Mouse (Mus musculus) kidney, postnatal 36 days (tissue): ENCODE measurements around the gene Igf2bp2.

Source experiments
- DNase-seq, 2 experiments: peaks; one replicate each; pipeline ENCODE4 v3.0.0; 2021 to 2022; ENCODE audit warnings: mixed read lengths in 2 of 2

Gene Igf2bp2

DNA sequence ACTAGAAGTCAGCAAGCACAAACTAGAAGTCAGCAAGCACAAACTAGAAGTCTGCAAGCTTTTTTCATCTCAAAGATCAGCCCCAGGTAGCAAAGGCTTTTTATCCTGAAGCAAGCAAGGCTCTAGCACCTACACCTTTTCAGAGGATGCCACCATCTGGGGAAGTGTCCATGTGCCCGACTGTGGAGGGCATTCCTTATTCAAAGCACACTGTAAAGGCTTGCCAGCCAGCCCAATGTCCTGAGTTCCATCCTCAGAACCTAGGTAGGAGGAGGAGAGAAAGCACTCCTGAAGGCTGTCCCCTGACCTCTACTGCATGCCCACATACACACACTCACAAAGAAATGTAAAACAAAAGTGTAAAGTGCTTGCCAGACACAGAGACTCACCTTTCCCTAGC, 16.0 kb downstream of the Igf2bp2 start:
- DNase-seq, result no peak

DNA sequence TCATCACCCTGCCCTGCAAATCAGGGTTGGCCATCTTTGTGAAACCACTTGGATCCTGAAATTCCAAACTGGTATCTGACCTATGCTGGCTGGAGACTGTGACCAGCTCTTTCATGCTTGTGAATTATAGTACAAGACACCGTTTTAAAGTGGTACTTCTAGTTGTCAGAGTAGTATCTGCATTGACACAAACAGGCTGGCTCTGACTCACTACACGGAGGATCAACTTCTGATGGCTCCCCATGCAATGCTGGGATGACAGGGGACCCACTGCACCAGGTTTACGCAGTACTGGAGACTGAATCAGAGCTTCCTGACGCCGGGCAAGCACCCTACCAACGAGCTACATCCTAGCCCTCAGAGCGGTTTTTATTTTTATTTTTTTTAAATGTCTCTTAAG, 17.0 kb downstream of the Igf2bp2 start:
- no peak for DNase-seq

DNA sequence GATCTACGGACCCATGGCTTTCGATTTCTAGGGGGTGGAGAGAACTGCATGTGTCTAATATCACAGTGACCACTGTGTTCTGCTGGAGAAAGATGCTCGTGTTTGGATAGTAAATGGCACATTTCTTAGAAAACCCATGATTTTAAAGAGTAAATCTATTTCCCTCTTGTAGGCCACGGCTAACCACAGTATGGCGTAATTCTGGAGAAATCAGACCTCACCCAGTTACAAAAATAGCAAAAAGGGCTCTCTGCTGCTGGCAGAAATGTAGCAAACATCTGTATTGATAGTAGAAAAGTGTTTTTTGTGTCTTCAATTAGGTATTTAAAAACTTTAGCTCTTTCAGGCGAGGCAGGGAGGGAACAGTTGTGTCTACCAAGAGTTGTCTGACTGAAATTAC, 18.6 kb downstream of the Igf2bp2 start:
- no peak for DNase-seq

DNA sequence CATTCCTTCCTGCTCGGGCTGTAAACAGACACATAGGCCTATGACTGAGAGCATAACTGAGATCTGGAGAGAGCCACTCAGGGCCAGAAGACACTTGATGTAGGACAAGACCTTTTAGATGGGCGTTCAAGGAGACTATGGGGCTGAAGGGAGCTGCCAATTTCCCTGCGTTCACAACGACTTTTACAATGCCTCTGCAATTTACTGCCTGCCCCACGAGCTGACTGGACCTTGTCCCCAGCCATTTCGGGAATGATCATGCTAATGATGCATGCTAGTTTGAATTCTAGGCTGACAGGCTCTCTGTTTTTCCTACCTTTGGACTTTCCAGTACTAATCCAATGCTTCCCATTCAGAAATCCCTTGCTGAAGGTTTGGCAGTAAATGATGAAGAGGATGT, 22.2 kb downstream of the Igf2bp2 start:
- peak; percentile 66 to 72 for DNase-seq

DNA sequence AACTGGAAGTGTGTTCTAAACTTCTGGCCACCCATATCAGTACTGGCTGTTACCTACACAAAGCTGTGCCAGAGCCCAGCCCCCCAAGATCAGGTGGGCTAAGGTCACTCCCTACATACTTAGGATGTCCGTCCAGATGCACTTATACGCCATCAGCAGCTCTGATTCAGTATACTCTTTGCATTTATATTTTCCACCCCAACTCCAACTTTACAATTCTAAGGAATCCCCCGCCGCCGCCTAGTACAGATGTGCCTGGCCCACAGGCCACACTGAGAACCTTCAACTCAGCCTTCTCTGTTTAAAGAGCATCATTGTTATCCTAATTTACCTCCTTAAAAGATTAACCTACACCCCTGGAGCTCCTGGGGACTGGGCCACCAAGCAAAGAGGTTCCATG, 23.3 kb downstream of the Igf2bp2 start:
- no peak for DNase-seq

DNA sequence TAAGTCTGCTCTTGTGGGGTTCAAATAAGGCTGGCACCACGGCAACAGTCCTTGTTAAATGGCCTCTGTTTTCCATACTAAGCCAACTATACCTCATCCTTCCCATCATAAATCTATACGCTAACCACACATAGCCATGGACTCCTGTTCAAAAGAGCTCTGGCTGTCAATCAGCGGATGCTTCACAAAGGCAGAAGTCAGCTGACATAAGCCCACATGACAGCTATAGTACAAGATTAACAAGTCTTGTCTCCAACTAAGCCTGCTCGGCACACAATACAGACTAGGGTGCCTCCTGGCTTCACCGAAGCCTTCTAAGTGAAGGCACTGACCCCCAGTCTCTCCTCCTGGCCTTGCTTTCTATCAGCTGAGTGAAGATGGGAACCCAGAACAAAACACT, 26.9 kb downstream of the Igf2bp2 start:
- peak in 1 of 2 experiments; percentile 17 for DNase-seq

DNA sequence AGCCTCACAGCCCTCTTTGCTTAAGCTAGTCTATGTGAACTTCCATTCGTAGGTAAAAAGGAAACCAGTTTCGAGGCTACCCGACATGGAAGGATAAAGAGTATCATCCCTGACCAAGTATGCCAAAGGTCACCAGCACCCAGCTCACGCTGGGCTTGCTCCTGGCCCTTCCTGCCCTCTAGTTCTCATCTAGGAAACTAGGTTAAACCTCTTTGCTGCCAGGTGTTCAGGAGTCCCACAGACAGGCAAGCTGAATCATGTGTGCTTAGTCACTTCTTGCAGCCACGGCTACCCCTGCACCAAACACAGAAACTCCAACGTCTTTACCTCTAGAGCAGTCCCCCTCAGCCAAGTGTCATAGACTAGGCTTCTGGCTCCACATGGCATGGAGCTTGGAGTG, 31.8 kb downstream of the Igf2bp2 start:
- DNase-seq, result peak; percentile 44 to 67

DNA sequence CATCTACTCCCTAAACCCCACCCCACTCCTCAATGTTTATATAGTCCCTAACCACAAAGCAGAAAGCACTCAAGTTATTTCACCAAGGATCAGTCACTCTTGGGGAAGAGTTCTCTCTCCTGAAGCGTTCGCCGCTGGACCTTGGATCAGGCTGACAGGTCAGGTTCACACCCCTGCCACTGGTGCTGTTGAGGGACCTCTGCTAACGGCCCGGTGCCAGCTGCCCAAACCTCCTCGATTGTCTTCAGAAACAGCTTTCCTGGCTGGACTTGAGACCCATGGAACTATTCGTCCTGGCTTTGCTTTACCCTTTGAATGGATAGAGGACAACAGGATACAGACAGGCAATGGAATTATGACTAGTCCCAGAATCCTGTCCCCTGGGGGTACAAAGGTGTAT, 33.6 kb downstream of the Igf2bp2 start:
- peak; percentile 62 to 76 for DNase-seq

DNA sequence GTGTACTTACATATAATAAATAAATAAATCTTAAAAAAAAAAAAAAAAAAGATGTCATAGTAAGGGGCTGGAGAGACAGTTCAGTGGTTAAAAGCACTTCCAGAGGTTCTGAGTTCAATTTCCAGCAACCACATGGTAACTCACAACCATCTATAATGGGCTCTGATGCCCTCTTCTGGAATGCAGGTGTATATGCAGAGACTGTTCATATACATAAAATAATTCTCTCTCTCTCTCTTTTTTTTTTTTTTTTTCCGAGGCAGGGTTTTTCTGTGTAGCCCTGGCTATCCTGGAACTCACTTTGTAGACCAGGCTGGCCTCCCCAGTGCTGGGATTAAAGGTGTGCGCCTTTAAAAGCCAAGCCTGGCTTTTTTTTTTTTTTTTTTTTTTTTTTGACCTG, 34.5 kb downstream of the Igf2bp2 start:
- DNase-seq, result no peak

DNA sequence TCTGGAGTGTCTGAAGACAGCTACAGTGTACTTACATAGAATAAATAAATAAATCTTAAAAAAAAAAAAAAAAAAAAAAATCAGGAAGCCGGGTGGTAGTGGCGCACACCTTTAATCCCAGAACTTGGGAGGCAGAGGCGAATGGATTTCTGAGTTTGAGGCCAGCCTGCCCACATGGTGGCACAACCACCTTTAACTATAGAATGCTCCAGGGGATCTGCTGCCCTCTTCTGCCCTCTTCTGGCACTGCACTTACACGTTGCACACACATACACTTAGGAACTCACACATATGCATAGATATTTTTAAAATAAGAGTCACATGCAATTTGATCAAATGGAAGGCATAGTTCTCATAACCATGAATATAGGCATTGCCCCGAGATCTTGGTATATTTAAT, 35.3 kb downstream of the Igf2bp2 start:
- no peak for DNase-seq

DNA sequence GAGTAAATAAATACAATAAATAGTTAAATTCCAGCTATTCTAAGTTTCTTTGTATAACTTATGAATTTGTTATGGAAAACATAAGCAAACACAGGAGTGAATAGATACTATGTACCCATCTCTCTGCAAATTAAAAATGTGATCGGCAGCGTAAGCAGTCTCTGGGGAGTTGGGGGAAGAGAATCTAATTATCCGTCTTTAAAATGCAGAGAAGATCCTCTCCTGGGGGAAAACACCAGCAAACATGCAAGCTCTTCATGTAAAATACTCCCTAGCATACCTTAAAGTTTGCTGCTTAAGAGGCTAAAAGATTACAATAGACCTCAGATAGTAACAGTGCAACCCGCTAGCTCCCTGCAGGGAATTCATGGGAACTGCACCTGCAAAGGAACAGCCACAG, 36.2 kb downstream of the Igf2bp2 start:
- DNase-seq, result no peak

DNA sequence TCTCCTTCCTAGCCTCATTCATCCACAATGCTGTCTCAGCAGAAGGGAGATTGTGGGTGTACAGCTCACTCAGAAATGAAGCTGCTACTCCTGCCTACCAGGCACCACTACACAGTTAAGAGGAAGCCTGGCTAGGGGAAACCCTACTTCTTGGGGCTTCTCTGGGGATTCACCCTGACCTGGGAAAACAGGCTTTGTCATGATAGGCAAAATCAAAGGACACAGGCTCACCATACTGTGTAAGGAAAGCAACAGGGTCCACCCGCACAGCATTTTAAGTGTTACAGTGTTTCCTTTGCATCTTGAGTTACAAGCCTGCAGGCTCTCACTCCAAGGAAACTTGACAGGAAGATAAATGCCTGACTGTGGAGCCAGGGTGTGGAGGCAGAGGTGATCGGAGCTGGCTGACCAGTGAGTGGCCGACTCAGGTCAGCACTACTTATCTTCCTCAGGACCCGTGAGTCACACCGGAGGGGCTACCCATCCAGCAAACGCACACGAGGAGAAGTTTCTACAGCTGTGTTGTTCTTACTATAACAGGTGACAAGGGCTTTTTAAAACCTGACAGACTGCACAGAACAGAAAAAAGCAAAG, 38.7 kb downstream of the Igf2bp2 start:
- no peak for DNase-seq

DNA sequence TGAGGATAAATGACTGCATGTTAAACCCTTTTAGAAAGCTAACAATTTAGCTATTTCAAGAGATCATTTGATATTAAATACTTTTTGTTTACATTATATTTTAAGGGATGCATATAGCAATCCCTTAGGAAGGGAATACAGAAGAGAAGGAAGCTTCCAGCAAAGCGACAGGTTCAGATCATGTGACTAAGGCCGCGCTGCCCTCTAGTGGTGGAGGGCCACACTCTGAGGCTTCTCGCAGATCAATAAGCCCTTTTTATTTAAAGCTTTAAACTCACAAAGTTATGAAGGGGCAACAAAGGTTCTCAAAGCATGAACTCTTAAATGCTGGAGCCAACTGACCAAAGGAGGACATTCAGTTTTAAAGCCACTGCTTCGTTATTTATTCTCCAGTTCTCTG, 39.4 kb downstream of the Igf2bp2 start:
- DNase-seq, result peak; percentile 62 to 90

DNA sequence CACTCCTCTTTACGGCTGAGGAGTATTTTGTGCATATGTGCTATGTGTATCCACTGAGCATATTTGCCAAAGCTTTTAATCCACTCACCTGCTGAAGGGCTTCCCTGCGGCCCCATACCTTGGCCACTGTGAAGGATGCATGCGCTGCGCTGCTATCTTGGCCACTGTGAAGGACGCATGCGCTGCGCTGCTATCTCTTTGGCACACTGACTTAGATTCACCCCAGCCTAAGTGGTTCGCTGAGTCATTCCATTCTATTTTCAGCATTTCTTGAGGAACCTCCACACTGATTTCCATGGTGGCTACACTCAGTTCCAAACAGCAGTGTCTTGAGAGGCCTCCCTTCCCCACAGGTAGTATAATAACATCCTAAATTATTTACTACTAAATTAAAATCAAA, 42.0 kb downstream of the Igf2bp2 start:
- DNase-seq, result no peak

DNA sequence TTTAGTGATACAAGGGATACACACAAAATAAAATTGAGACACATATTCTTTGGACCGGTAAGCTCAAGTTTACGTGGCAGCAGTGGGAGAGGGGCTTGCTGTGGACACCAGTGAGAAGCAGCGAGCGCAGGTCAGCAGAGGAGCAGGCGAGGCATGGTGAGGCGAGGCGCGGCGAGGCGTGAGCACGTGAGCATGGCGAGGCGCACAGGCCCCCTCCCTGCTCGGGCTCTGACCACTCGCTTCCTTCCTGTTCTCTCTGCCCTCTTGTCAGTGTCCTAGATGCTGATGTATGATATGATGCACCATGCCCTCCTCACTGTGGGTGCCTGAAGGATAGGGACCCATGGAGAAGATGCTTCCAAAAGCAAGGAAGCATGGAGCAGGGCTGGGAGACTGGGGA, 43.6 kb downstream of the Igf2bp2 start:
- peak; percentile 21 to 43 for DNase-seq

DNA sequence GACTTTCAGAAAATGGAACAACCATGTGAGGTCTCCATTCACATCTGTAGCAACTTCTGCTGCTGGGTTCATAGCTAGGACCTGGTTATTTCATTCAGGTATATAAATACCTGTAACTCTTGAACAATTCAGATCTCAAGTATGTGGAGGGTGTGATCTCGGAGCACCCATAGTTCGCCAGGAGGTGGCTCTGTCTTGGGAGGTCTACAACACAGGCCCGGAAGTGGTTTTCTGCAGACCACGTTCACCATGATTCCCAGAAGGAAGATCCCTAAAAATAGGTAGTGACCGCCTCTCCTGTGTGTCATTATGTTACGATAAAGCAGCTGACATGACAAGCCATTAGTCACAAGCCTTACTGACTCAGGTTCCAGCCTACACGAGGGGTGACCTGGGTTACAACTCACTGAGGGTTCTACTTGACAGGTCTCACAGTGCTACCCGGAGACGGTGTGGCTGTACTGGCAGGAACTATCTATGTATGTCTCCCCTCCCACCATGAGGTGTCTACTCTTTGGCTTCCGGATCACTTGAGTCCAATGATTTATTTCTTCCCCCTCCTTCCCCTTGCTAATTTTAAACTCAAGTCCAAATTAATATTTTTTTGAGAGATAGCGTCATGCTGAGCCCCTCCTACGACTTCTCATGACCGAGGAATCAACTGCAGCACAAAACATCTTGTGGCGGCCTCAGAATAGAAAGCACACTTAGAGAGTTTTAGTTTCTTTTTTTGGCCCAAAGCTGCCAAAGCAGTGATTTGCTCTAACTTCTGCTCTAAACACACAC, 44.2 kb downstream of the Igf2bp2 start:
- DNase-seq, result peak; percentile 30 to 73

DNA sequence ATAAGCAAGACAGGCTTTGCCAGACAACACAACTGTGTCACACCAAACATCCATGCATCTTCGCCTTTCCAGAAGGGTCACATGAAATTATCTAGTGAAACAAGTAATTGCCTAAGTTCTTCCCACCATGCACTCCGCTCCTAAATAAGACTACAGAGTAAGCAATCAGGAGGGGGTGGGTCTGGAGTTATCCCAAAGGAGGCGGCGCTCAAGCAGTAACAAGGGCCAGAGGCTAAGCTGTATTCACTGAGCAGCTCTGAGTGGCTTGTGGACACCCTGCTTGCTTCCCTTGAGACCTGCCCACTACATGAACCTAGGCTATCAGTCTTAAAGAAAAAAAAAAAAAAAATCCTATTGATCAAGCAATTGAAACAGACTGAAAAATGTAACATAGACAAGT, 44.9 kb downstream of the Igf2bp2 start:
- DNase-seq, result peak; percentile 43 to 48

DNA sequence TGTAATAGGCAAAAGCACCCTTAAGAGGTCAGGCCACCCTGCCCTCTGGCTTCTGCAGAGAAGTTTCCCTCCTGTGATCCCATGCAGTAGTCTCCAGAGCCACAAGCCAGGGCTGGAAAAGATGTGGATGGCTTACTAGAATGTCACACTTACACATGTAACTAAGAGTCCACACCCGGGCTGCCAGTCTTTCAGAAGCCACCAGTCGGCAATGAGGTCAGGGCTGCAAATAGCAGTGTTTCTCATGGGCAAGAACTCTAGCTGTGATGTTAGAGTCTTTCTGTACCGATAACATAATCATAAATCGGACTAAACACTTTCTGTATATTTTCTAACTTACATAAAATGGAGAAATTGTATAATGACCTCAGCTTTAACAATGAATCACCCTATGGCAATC, 46.4 kb downstream of the Igf2bp2 start:
- no peak for DNase-seq

DNA sequence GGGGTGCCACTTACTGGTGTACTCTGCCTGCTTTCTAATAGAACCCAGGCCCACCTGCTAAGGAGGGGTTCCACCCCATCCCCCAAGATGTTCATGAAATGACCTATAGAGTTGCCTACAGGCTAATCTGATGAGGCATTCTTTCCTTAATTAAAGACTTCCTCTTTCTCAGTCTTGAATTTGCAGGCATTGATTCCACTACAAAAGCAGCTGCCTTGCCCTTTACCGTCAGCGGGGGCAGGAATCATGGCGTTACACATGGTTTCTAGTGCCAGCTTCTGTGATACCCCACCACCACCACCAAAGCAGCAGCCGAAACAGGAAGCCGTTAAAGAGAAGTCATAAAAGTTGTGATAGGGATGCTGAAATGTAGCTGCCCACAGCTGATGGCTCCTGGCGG, 47.0 kb downstream of the Igf2bp2 start:
- DNase-seq, result no peak

DNA sequence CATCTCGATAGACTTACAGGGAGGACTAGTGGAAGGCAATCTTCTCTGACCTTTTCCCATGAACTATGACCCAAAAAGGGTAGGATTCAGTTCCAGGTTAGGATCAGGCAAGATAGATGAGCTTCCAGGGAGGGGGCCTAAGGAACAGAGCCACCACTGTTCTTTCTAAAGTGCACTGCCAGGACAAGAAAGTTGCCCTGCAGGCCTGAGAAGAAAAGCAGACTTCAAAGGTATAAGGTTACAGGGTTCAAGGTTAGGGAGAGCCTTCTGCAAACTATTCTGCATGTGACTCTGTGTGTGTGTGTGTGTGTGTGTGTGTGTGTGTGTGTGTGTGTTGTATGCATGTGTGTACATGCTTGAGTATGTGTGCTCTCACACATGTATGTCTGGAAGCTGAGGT, 53.1 kb downstream of the Igf2bp2 start:
- DNase-seq, result no peak

DNA sequence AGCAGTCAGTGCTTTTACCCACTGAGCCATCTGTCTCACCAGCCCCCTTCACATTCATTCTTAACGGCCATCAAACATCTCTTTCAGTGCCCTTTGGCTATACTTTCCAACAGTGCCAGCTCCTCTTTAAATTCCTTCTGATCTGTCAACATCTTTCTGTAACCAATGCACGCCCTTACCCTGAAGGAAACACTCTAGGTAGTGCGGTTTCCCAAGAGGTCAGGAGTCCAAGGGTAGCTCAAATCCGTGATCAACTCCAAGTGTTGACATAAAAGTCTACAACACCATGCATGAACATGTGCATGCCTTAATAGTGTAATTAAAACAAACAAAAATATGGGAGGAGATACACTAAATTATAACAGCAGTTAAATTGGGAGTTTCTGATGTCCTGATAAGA, 53.9 kb downstream of the Igf2bp2 start:
- no peak for DNase-seq

DNA sequence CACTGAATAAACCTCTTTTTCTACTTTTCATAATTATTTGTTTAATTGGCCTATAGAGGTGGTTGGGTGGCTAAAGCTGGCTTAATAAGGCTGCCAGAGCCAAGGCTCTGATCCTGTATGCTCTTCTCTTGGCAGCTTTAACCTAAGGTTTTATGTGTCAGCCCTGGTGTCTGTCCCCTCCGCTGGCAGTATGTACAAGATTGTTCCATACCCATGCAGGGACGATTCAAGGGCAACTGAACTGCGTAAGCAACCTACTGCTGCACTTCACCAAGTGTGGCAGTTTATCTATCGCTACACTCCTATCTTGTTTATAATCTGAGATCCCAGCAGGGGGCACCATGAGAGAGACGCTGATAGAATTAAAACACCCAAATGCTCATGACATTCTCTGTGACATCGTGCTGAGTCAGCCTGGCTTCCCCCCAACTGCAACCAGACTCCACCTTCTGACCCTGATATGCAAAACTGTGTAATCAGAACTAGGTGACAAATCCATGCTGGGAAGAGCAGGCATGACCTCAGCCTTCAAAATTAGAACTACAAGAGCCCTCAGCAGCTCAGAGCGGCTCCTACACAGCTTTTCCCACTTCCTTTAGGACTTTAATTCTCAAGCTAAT, 55.1 kb downstream of the Igf2bp2 start:
- DNase-seq, result peak; percentile 76 to 78

DNA sequence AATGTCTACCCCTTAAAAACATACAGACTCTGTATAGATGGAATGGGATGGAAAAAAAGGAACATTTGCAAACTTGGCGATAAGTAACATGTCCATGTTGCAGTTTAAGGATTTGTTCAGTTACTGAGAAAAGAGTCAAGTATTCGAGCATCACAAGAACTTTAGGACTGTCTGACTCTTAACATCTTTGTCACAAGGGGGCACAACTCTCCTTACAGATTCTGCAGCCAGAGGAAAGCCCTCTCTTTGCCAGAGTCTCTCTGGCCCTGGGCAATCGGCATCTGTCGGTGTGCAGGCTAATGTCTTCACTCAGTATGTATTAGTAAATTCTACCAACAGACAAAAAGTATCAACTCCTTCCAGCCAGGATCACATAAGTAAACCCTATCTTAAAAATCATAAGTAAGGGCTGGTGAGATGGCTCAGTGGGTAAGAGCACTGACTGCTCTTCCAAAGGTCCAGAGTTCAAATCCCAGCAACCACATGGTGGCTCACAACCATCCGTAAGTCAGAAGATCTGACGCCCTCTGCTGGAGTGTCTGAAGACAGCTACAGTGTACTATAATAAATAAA, 57.0 kb downstream of the Igf2bp2 start:
- DNase-seq, result no peak

DNA sequence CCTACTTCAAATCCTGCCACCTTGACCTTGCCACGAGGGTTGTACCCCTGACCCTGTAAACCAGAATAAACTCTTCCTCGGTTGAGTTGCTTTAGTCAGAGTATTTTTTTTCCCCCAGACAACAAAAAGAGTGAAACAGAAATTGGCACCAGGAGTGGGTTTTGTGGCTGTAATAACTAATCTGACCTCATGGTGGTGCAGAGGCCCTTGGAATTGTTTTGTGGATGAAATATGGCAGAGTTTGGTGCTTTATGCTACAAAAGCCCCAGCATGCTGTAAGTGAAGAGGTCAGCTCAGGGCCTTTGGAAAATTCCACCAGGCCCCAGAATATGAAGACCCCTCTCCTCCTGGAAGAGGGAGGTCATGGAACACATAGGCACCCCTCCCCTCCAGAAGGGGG, 63.0 kb downstream of the Igf2bp2 start:
- peak in 1 of 2 experiments; percentile 8 for DNase-seq
